Mouse (Mus musculus): ENCODE results near the gene Homer1. TPM values are rescaled to one million over a fixed set of nuclear protein-coding genes. Genes with fewer than 3 reads are reported as not detected.

Gene Homer1
- polyA plus RNA-seq, 1 experiment = 4.8 TPM

GRCm38 (mm10) chr13:93453275-93453674 is 153.8 kb downstream of the Homer1 start:
- Histone ChIP-seq H3K79me3 (ENCODE audit: low read depth) (no peaks in the 10 kb centered on the region), H3K27me3 (ENCODE audit: control insufficient read depth, insufficient read depth, insufficient read length) (no peaks in the 10 kb centered on the region), H3K4me3 (ENCODE audit: insufficient read depth, poor library complexity, severe bottlenecking) (no peak overlapping the region), H3K36me3 (ENCODE audit: control insufficient read depth, insufficient read depth) (peaks cover 2% of the 10 kb centered on the region), H3K79me2 (ENCODE audit: control insufficient read depth, insufficient read depth) (no peaks in the 10 kb centered on the region), H3ac (ENCODE audit: control insufficient read depth, insufficient read length, low read depth) (no peak overlapping the region)
- TF ChIP-seq CEBPB (IDR thresholded peaks at IDR 0.05; ENCODE audit: low read depth) (no peak), MYOG (IDR thresholded peaks at IDR 0.05; ENCODE audit: control insufficient read depth, extremely low read depth, insufficient read length) (no peak), MAX (IDR thresholded peaks at IDR 0.05) (no peak), MYOD1 (IDR thresholded peaks at IDR 0.05; ENCODE audit: control insufficient read depth, insufficient read length, low read depth) (no peak), FOSL1 (IDR thresholded peaks at IDR 0.05; ENCODE audit: insufficient read depth, low read length, poor library complexity, severe bottlenecking) (no peak), CTCF (IDR thresholded peaks at IDR 0.05; ENCODE audit: control insufficient read depth, insufficient read depth, insufficient read length) (no peak), USF1 (IDR thresholded peaks at IDR 0.05; ENCODE audit: low read depth) (no peak)

Other genes with a start within 250 kb of the Homer1 start
- under 0.01 TPM for gene Cmya5, start 154.9 kb upstream of the Homer1 start, polyA plus RNA-seq (2012; fragmentation: generic; extraction: Trizol)
- 8.2 TPM for gene Tent2, start 107.2 kb upstream of the Homer1 start, polyA plus RNA-seq (2012; fragmentation: generic; extraction: Trizol)
- 3.2 TPM for gene Jmy, start 200.2 kb downstream of the Homer1 start, polyA plus RNA-seq (2012; fragmentation: generic; extraction: Trizol)